Mouse (Mus musculus) MEL (cell line): ENCODE measurements around the gene Foxn2.

Experiments used
- CHD1 ChIP-seq: IDR thresholded peaks from 2 replicates; pipeline ENCODE4 v1.6.1; 2012; ENCODE audit warnings: low read depth, mild to moderate bottlenecking, inconsistent platforms, low read length, improper control_type of control experiment
- CTCF ChIP-seq, 3 experiments: IDR thresholded peaks in 2 of 3; conservative IDR thresholded peaks in 1 of 3; 2 replicates each; pipeline ENCODE4 v1.5.1; 2011 to 2012; ENCODE audit warnings: low read length in 3 of 3, low read depth in 2 of 3, mild to moderate bottlenecking in 2 of 3, improper control_type of control experiment in 1 of 3, inconsistent platforms in 1 of 3, mixed read lengths in 1 of 3, moderate library complexity in 1 of 3; ENCODE audit not compliant: control insufficient read depth in 1 of 3, insufficient read depth in 1 of 3, poor library complexity in 1 of 3, severe bottlenecking in 1 of 3
- E2F4 ChIP-seq: IDR thresholded peaks from 2 replicates; pipeline ENCODE4 v1.6.1; 2011; ENCODE audit warnings: low read depth, low read length, improper control_type of control experiment, borderline replicate concordance
- GATA1 ChIP-seq: IDR thresholded peaks from 2 replicates; pipeline ENCODE4 v1.6.1; 2011; ENCODE audit warnings: low read depth, low read length, improper control_type of control experiment
- HCFC1 ChIP-seq: IDR thresholded peaks from 2 replicates; pipeline ENCODE4 v1.6.1; 2012; ENCODE audit warnings: low read depth, mild to moderate bottlenecking, inconsistent platforms, low read length, improper control_type of control experiment, moderate library complexity
- JUND ChIP-seq: IDR thresholded peaks from 2 replicates; pipeline ENCODE4 v1.6.1; 2011; ENCODE audit warnings: low read depth, mild to moderate bottlenecking, improper control_type of control experiment, low read length
- MAFK ChIP-seq: IDR thresholded peaks from 2 replicates; pipeline ENCODE4 v1.6.1; 2011; ENCODE audit warnings: low read depth, mild to moderate bottlenecking, low read length, improper control_type of control experiment, borderline replicate concordance
- MAX ChIP-seq: IDR thresholded peaks from 2 replicates; pipeline ENCODE4 v1.6.1; 2011; ENCODE audit warnings: low read length, improper control_type of control experiment
- POLR2A ChIP-seq, 2 experiments: IDR thresholded peaks; 2 replicates each; pipeline ENCODE4 v1.6.1; 2011 to 2012; ENCODE audit warnings: low read length in 2 of 2, mild to moderate bottlenecking in 2 of 2, control low read depth in 1 of 2, improper control_type of control experiment in 1 of 2, low read depth in 1 of 2, moderate library complexity in 1 of 2; ENCODE audit not compliant: control insufficient read depth in 1 of 2, insufficient read depth in 1 of 2, poor library complexity in 1 of 2
- POLR2AphosphoS2 ChIP-seq: IDR thresholded peaks from 2 replicates; pipeline ENCODE4 v1.6.1; 2011; ENCODE audit warnings: low read length, improper control_type of control experiment
- SIN3A ChIP-seq: IDR thresholded peaks from 2 replicates; pipeline ENCODE4 v1.6.1; 2012; ENCODE audit warnings: low read length, improper control_type of control experiment, inconsistent platforms
- UBTF ChIP-seq: IDR thresholded peaks from 2 replicates; pipeline ENCODE4 v1.6.1; 2012; ENCODE audit warnings: low read depth, mild to moderate bottlenecking, inconsistent platforms, low read length, improper control_type of control experiment, moderate library complexity, borderline replicate concordance; ENCODE audit not compliant: insufficient read depth
- ZMIZ1 ChIP-seq: IDR thresholded peaks from 2 replicates; pipeline ENCODE4 v1.6.1; 2012; ENCODE audit warnings: low read depth, mild to moderate bottlenecking, inconsistent platforms, low read length, improper control_type of control experiment, moderate library complexity

DNA sequence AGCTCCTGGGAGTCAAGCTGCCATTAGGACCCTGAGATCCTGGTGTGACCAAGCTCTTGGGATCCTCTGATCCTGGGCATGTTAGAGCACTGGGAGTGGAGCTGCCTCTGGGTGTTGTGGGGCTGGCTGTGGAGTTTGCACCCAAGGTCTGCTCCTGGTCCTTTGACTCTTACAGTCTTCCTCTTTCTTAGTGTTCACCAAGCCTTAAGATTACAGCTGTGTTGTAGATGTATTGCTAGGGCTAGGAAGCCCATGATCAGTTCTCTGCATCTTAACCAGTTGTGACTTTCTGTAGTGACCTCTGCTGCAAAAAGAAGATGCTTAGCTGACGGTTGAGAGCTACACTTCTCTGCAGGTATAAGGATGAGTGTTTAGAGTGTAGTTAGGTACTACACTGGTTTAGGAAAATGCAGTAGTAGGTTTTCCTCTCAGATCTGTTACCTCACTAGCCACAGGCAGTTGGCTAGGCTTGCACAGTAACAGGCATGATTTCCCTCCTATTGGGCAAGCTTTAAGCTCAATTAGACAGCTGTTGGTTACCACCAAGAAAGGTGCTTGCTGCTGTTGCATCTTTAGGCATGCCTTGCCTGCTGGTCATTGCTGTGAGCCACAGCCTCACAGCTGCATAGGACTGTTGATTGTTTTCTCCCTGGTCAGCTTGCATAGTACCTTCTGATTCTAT, 27.2 kb upstream of the Foxn2 start:
- no peak for TF ChIP-seq MAFK
- TF ChIP-seq POLR2AphosphoS2 = no peak
- TF ChIP-seq POLR2A (IDR thresholded peaks at IDR 0.05; ENCODE audit: control insufficient read depth in 1 of 2, insufficient read depth in 1 of 2, low read depth in 1 of 2, low read length in 2 of 2, poor library complexity in 1 of 2) = no peak
- TF ChIP-seq GATA1 = no peak
- no peak for TF ChIP-seq CTCF (IDR thresholded peaks at IDR 0.05 in 2 of 3, conservative IDR thresholded peaks at IDR 0.05 in 1 of 3; ENCODE audit: control insufficient read depth in 1 of 3, insufficient read depth in 1 of 3, low read depth in 2 of 3, low read length in 3 of 3, poor library complexity in 1 of 3, severe bottlenecking in 1 of 3)
- TF ChIP-seq CHD1 = no peak
- TF ChIP-seq ZMIZ1 = no peak
- no peak for TF ChIP-seq E2F4
- no peak for TF ChIP-seq MAX
- no peak for TF ChIP-seq JUND
- no peak for TF ChIP-seq SIN3A
- no peak for TF ChIP-seq UBTF
- no peak for TF ChIP-seq HCFC1
